Mouse (Mus musculus): ENCODE data around the gene Map2.

Map2 gene

DNA sequence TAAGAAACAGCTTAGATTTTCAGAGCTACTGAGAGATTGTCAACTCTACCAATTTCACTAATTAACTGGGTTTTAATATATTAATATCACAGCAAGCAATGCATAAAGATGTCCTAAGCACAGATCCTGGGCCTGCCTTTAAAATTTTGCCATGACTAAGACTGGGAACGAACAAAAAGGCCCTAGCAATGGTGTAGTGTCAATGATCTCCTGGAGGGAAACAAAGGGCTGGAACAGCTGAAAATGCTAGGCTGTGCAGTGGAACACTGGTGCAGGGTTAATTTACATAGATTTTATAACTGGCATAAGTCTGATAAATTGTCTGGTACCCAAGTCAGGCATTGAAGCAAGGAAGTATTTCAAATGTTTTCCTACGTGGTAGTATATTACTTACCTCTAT, 220.8 kb downstream of the Map2 start:
- DNase-seq = no peak

DNA sequence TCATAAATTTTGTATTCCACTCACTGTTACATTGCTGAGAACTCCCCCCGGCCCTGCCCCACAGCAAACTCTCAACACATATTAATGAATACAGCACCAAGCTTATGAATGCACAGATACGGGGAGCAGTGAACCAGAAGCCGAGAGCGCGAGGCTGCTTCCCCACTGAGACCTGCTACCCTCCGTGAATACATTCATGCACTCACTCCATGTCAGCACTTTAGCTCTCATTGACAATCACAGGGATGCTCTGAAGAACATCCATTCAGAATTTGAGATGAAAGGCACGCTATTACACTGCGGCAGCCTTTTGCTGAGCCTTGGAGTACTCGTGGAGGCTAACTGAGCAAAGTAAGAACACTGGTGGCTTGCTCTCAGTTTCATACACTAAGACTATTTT, 226.8 kb downstream of the Map2 start:
- DNase-seq = no peak

DNA sequence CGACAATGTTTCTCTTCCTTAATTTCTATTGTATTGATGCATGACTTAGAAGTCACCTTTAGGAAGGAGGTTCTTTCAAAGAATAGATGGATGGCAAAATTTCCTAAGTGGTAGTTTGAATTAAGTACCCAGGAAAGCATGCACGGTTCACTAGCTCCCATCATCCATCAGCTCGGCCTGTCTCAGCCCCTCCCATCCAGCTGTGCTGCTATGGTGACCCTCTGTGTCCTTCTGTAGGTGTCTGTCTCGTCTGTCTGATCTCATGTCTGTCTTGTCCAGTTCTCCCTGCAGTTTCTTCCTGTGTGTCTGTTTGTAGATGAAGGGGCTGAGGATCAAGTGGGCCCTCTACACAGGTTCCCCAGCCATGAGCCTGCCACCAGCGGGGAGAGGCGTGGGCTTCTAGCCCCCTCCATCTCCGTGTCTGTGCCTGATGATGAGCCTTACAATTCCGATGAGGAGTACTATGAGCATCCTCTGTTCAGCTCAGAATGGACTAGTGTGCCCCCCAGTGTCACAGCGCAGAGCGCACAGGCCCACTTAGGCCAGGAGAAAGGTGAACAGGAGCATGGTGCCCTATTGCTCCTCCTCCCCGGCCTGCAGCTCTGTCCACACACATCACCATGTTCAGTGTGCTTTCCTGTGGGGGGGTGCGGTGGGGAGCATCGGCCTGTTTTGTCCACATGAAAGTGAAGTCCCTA, 232.3 kb downstream of the Map2 start:
- DNase-seq = no peak

DNA sequence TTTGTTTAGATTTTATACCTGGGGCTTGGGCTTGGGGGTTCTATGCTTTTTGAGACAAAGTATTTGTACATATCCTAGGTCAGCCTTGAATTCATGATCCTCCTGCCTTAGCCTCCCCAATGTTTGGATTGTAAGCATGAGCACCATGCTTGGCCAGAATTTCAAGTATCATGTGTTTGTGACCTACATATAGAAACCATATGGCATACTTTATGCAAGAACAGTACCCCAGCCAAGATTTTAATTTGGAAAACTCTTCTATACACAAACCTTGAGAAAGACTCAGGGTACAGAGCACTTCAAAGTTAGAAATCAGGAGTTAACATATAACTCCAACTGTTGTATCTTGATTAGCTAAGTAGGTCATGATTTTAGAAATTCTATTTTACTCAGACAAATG, 243.3 kb downstream of the Map2 start:
- DNase-seq = no peak

DNA sequence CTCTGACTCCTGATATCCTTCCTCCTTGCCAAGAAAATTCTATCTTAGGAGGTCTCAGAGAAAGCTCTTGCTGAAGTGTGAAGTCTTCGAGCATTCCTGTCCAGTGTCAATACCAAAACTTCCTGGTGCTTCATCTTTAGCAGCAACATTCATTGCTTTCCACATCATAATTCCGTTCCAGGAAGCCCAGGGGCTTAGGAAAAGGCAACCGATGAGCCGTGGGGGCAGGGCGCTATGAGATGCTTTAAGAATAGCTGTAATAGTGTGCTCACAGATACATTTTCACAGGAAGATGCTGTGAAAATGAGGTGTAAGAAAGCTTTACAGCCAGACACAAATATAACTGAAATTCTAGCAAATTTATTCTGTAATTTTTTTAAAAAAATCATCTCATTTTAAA, 251.0 kb downstream of the Map2 start:
- no peak for DNase-seq

DNA sequence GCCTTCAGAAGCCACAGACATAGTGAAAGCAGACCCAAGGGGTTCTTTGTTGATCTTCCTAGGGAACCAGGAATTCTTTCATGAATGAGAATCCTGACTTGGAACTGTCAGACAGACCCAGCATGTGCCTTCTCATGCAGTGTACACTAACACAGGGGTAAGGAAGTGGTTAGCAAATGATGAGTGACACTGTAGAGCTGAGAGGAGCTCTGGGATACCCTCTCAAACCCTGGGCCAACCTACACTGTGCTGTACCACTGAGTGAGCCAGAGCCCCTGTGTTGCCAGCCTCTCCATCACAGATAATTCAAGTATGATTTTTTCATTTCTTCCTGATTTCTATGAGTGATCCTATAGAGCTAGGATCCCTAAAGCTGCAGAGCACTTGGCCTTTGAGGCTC, 255.9 kb downstream of the Map2 start:
- DNase-seq = no peak

DNA sequence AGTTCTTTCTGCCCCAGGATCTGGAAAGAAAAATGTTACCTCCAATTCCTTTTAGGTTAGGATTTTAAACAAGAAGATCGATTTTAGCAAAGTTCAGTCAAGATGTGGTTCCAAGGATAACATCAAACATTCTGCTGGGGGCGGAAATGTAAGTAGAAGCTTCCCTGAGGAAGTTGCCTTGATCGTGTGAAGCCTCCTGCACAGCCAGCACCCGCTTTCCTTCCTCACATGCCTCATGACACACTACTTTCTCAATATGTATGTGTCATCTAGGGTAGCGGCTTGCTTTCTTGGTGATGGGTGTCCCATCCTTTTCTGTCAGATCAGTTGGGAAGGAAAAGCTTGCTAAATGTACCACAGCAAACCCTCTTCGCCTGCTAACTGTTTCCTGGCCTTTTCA, 256.4 kb downstream of the Map2 start:
- DNase-seq = no peak

DNA sequence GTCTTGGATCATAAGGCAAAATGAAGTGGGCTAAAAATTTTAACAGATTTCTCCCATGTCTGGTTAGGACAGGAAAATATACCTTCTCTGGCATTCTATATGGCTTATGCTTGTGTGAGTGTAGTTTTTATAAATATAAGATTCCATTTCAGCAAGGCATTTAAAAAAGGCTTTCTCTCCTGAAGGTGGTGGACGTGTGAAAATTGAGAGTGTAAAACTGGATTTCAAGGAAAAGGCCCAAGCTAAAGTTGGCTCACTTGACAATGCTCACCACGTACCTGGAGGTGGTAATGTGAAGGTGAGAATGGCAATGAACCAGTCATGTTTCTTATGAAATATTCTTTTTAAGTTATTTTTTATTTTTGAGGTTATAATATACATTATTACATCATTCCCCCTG, 263.0 kb downstream of the Map2 start:
- no peak for DNase-seq

DNA sequence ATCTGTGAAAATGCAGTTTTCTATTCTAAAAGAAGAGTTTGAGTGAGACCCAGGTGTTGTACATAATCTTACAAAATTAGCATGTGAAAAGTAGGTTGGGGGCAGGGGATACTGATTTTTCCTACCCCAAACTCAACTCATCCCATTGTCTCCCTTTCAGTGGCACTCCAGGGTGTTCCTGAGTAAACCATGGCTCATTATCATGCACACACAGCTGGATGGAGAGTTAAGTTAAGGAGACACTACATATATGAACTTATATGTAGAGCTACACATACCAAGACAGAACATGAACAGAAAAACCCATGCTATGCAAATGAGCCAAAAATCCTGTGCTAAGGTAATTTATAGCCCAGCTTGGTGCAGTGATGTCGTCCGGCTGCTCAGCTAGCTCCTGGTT, 267.8 kb downstream of the Map2 start:
- no peak for DNase-seq

DNA sequence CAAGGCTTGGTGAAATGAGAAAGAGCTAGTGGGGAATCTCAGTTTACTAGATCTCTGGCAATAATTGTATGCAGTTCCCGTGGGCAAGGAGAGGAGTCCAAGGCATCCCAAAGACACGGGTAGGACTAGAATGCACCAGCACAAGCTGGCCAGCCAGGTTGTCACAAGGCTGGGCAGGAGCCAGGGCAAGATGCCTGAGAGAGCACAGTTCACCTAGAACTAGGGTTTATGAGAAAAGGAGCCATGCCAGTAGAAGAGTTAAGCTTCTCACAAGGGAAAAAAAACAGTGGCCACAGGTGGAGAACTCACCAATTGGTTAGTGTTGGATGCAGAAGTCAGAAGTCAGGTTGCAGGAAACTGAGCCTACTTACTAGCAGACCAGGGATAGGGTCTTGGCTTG, 274.4 kb downstream of the Map2 start:
- DNase-seq = no peak

DNA sequence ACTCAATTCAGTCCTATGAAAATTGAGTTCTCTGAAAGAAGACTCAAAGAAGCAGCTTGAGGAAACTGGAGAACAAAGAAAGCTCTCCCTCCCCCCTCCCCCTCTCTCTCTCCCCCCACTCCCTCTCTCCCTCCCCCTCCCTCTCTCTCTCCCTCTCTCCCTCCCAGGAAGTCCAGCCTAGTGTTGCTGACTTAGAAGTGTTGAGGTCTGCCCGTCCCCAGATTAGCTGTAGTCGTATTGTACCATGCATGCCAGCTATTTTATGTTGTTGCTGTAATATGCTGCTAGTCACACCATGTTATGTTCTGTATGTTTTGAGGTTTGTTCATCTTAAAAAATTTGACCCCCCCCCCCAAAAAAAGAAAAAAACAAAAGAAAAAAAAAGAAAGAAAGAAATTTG, 281.5 kb downstream of the Map2 start:
- no peak for DNase-seq

DNA sequence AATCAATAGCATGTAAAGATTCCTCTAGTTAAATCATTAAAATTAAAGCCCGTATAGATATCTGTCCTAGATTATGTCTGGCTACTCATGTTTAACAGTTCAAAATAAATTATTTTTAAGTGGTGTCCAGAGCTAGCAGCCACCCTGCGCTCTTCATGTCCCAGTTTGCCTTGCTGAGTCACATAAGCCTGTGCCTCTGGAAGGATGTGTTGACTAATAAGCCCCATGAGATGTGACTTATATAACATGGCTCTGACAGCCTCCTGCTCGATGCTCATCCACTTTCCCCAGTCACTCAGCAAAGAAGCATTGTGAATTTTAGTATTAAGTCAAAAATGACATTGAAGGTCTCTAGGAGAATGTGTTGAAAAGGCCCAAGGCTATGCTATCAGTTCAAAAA, 282.7 kb downstream of the Map2 start:
- no peak for DNase-seq

DNA sequence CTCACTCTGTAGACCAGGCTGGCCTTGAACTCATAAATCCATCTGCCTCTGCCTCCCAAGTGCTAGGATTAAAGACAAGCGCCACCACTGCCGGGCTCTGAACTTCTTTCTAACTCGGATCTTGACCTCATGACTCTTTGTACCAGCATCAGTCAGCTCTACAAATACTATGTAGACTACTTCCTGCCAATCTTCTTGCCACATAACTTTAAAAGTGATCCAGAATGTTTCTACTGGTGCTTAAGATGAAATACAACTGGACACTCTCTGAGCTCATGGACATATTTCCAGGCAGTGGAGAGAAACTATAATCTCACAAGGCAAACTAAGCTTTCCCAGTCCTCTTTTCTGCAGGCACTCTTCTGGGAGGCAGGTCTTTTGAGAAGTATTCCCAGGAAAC, 284.3 kb downstream of the Map2 start:
- DNase-seq = no peak

DNA sequence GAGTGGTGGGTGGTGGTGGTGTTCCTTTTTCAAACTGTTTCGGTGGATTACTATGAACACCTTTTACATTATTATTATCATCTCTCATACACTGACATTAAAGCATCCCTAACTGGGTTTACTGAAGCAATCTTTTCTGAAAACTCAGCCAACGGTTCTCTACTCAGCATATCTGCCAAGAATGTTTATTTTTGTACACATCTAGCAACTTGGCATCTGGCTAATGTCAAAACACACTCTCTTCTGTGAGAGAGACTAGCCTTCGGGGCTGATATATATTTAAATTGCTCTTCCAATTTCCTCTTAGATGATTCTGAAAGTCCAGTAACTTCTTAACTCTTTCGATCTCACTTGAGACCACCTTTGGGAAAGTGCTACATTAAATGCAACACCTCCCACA, 285.8 kb downstream of the Map2 start:
- DNase-seq = no peak

DNA sequence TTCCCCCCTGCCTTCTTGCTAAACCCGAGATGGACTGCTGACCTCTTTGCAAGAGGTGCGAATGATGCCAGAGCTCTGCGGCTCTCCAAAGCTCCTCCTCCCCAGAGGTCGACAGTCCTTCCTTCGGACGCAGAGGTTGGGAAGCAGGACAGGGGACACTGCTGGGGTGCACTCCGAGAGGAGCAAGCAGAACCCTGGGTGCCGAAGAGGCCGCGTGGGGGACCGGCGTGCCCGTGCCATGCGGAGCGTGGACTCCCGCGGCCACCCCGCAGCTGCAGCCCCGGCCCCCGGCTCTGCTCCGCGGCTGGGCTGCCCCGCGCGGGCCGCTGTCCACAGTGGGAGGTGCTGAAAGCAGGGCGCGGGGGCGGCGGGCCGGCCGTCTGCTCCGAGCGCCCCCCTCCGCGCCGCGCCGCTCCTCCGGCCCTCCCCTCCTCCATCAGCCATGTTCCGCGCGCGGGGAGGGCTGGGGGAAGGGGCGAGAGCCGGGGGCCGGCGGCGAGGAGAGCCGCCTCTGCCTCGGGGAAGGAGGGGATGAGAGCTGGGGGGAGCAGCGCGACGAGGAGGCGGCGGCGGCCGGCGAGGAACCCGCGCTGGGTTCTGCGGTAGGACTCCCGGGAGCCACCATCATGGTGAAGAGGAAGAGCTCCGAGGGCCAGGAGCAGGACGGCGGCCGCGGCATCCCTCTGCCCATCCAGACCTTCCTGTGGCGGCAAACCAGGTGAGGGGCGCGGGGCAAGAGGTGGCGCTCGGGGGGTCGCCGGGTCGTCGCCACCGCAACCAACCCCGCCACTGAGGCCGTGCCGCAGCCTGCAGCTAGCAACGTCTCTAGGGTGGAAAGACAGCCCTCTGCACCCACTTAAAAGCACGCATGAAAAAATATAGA, 293.0 kb downstream of the Map2 start, which contains the start of gene Unc80:
Unc80 (plus strand) TSS at position 547 of the 883 bp plus-strand sequence.
- no peak for DNase-seq

DNA sequence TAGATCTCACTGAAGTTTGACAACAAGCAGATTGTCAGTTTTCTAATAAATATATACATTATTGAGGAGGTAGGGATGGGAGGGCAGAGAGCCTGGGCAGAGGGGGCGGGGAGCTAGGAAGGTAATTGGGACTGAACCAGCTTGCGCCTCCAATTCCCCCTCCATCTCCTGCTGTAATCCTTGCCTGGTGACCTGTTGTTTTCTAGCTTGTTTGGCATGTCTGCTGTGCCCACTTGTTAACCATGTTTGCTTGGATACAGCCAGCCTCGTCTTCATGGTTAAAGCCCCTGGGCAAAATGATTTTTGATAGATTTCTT, 293.6 kb downstream of the Map2 start:
- DNase-seq = no peak

DNA sequence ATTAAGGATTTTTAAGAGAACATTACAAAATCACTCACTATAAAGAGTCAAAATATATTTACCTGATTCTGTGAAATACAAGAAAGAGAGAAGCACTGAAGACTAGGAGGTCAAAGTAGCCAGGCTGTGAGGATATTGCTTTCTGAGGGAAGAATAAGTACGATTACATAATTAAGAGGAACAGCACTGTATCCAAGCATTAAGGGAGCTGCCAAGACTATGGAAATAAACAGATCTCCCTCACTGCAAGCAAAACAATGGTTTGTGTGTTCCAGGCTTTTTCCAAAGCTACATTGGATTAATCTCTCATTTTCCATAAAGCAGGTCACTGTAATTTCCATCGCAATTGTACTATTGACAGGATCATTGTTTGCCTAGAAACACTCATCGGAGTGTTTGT, 307.7 kb downstream of the Map2 start:
- no peak for DNase-seq
